Mouse (Mus musculus): ENCODE results near the gene Nfkbia. TPM values are rescaled to one million over a fixed set of nuclear protein-coding genes. Genes with fewer than 3 reads are reported as not detected.

Nfkbia gene
- polyA plus RNA-seq, 1 experiment from 2014 or later = 116 TPM

DNA sequence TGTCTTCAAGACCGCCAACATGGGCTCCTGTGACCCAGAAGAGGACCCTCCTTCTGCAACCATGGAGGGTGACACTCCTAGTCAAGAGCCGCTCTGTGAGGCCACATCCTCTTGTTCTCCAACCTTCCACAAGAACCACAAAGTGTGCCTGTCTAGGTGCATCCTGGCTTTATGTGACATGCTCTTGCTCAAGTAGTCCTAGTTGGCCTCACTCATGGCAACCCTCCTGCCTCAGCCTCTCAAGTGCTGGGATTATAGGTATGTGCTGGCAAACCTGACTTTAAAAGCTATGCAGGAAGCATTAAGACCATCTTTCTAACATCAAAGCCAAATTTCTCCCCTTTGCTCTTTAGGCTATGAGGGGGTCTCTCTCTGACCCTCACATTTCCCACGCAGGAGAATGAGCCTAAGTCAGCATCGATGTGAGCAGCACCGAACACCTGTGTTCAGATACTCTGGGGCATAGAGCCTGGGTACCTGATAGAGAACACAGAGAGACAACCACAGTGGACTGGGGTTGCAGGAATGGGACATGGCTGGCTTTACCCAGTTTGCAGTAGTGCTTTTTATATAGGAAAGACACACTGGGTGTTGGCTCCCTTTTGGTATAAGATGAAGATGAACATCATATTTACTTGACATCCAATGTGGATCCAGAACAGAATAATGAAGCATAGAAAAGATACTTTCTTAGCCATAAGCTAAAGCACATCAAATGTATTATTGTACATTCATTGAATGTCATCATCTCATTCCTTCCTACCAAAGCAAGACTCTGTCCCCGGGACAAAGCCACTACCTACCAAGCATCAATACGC lies 4.4 kb downstream of the Nfkbia start:
- Histone ChIP-seq H3K36me3 (peaks cover 53% of the 10 kb centered on the region), H3K4me3 (no peak overlapping the region), H3K4me1 (peaks cover 29% of the 10 kb centered on the region), H3K4me2 (no peak overlapping the region), H3K9me3 (no peaks in the 10 kb centered on the region), H3K27ac (no peak overlapping the region), H3K27me3 (no peaks in the 10 kb centered on the region), H3K9ac (no peak overlapping the region)
- WGBS = 93% methylated on average over 7 of the region's 7 CpGs
- no peak for ATAC-seq (ENCODE audit: borderline replicate concordance, extremely low read depth, low FRiP score, low TSS enrichment)

DNA sequence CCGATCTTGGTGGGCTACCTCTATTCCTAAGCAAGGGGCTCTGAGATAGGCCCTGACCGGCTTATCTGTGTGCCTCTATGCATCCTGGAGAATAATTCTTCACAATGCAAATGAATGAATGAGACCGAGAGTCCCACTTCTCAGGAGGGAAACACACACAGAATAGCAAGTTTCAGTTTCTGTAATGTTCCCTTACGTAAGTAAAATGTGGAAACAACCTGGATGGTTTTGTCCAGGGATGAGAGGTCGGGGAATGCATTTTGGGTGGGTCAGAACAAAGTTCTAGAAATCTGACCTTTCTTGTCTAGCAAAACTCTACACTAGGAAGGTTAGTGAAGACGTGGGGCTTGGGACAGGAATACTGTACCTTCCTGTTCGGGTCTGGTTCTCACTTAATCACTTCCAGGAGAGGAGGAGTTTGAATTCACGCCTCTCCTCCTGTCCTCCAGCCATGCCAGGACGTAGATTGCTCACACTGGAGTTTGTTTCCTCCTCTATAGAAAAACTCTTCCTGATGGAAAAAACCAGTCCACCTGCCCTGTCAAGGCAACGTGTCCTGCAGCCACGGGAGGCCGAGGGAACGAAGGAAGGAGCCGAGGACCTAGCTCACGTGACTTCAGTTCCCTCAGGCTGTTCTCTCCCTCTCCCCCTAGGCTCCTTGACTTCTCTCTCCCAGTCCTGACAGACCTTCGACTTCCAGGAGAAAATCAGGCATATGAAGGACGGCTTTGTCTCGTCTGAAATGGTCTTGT lies 5.3 kb downstream of the Nfkbia start:
- 64% methylated on average over 18 of the region's 18 CpGs for WGBS
- no peaks in the 10 kb centered on the region for H3K27me3 ChIP-seq
- peaks cover 26% of the 10 kb centered on the region for H3K4me1 ChIP-seq

DNA sequence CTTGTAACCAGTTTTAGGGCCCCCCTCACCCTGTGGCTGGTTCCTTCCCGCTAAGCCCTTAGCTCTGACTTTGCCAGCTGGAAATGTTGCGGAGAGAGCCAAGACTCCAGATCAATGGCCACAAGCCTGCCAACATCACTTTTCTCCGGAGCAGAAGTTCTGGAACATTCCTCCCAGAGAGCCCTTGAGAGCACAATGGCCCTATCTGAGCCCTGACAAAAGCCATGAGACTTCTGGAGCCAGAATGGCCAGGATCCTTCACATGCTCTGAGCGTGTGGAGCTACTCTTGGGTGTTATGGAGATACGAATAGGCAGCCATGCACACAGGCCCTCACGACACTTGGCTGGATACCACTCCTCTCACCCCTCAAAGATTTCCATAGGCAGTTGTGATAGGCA lies 7.6 kb downstream of the Nfkbia start:
- H3K36me3 ChIP-seq = peaks cover 37% of the 10 kb centered on the region
- H3K4me3 ChIP-seq = no peak overlapping the region
- H3K9me3 ChIP-seq = no peaks in the 10 kb centered on the region
- H3K27me3 ChIP-seq = no peaks in the 10 kb centered on the region
- no peak overlapping the region for H3K9ac ChIP-seq
- WGBS = 79% methylated on average over 6 of the region's 6 CpGs
- H3K4me1 ChIP-seq = peaks cover 9% of the 10 kb centered on the region
- H3K4me2 ChIP-seq = no peak overlapping the region
- no peak for ATAC-seq (ENCODE audit: borderline replicate concordance, extremely low read depth, low FRiP score, low TSS enrichment)
- H3K27ac ChIP-seq = no peak overlapping the region

More for the DNA sequence above, 5.3 kb downstream of the Nfkbia start:
- Histone ChIP-seq H3K9me3 (no peaks in the 10 kb centered on the region), H3K36me3 (peaks cover 53% of the 10 kb centered on the region), H3K9ac (no peak overlapping the region), H3K4me3 (no peak overlapping the region), H3K27ac (no peak overlapping the region; the same call in 1 of the 2 replicates), H3K4me2 (no peak overlapping the region)
- ATAC-seq (ENCODE audit: borderline replicate concordance, extremely low read depth, low FRiP score, low TSS enrichment) = no peak

DNA sequence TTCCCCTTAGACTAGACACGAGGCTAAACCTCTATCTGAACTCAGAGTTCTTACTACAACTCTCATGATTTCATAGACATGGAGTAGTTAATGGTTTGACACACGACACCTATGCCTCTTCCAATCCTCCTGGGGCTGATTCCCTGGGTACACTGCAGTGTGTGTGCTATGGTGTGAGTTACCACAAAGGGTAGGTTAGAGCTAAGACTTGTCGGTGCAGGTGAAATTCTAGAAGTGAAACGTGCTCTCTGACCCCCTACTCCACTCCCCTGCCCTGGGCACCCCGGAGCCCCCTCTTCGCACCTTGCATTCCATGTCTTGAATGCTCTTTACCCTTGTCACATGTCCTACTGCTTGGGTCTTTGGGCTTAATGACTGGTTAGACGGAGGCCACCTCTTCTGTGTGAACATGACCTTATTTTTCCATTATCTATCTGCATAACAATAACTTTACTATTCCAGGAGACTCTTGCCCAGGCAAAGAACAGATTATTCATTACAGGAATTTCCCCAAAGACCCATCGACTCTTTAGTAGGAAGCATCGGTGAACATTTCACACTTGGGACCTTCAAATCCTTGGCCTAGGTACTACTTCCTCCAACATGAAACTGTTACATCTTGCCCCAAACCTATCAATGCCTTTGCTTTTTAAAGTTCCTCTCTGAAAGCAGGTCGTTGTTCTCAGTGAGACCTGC lies 8.2 kb downstream of the Nfkbia start:
- Histone ChIP-seq H3K4me3 (no peak overlapping the region), H3K36me3 (peaks cover 31% of the 10 kb centered on the region), H3K9ac (no peak overlapping the region), H3K27ac (no peak overlapping the region), H3K4me2 (no peak overlapping the region), H3K4me1 (peaks cover 4% of the 10 kb centered on the region; the same call in 1 of the 2 replicates), H3K9me3 (no peaks in the 10 kb centered on the region), H3K27me3 (no peaks in the 10 kb centered on the region)
- no peak for ATAC-seq (ENCODE audit: borderline replicate concordance, extremely low read depth, low FRiP score, low TSS enrichment)
- WGBS = 70% methylated on average over 10 of the region's 10 CpGs

DNA sequence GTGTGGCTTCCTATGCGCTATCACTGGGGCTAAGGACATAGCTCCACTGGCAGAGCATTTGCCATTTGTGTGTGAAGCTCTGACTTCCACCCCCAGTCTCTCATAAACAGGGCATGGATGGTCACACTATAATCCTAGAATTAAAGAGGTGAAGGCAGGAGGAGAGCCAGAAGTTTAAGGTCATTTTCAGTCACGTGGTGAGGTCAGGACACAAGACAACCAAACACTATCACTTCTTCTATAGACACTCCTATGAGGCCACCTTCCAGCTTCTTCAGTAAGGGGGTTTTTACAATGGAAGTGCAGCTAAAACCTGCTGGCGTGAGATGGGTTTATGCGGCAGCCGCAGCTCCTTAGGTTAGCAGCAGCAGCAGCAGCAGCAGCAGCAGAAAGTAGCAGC lies 8.9 kb downstream of the Nfkbia start:
- no peak overlapping the region for H3K27ac ChIP-seq
- 68% methylated on average over 5 of the region's 5 CpGs for WGBS
- no peak overlapping the region for H3K4me2 ChIP-seq
- ATAC-seq (ENCODE audit: borderline replicate concordance, extremely low read depth, low FRiP score, low TSS enrichment) = no peak
- H3K9me3 ChIP-seq = no peaks in the 10 kb centered on the region
- no peak overlapping the region for H3K9ac ChIP-seq
- H3K4me1 ChIP-seq = no peaks in the 10 kb centered on the region
- H3K27me3 ChIP-seq = no peaks in the 10 kb centered on the region
- no peak overlapping the region for H3K4me3 ChIP-seq
- H3K36me3 ChIP-seq = peaks cover 25% of the 10 kb centered on the region

DNA sequence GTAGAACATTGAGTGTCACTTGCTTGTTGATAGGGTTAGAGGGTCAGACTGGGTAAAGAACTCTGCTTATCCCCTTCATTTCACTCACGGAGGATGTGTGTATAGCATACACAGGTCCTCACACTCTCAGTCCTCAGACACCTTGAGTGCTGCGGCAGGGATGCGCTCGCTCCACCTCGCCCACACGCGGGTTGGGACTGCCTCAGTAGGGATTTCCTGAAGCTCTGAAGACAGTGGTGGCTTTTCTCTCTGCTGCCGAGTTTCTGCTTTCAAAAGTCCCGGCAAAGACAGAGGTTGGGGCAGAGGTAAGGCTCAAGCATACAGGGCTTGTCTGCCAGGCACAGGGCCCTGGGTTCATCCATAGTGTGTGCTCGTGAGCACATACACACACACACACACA lies 9.7 kb downstream of the Nfkbia start:
- no peaks in the 10 kb centered on the region for H3K4me1 ChIP-seq

DNA sequence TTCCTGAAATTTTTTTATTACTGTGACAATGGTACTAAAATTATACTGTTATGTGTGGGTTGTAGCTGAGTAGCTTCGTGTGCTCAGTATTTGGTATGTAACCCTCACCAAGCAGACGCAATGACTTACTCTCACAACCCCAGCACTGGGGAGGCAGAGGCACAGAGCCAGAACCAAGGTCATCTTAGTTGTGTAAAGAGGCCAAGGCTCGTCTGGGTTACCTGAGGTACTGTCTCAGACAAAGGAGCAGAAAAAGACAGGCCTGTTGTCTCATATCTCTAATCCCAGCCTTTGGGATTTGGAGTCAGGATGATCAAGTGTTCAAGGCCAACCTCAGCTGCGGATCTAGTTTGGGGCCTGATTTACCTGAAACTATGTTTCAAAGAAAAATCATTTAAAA lies 10.7 kb downstream of the Nfkbia start:
- H3K36me3 ChIP-seq = peaks cover 8% of the 10 kb centered on the region; the same call in 1 of the 2 replicates
- no peaks in the 10 kb centered on the region for H3K27me3 ChIP-seq
- H3K27ac ChIP-seq = no peak overlapping the region
- no peak for ATAC-seq (ENCODE audit: borderline replicate concordance, extremely low read depth, low FRiP score, low TSS enrichment)
- no peaks in the 10 kb centered on the region for H3K9me3 ChIP-seq
- 78% methylated on average over 4 of the region's 4 CpGs for WGBS
- no peak overlapping the region for H3K4me2 ChIP-seq
- no peak overlapping the region for H3K4me3 ChIP-seq
- H3K9ac ChIP-seq = no peak overlapping the region
- H3K4me1 ChIP-seq = no peaks in the 10 kb centered on the region

More for the DNA sequence above, 9.7 kb downstream of the Nfkbia start:
- Histone ChIP-seq H3K4me3 (no peak overlapping the region), H3K27ac (no peak overlapping the region), H3K9ac (no peak overlapping the region), H3K4me2 (no peak overlapping the region), H3K36me3 (peaks cover 16% of the 10 kb centered on the region; the same call in 1 of the 2 replicates), H3K9me3 (no peaks in the 10 kb centered on the region), H3K27me3 (no peaks in the 10 kb centered on the region)
- 69% methylated on average over 10 of the region's 10 CpGs for WGBS
- ATAC-seq (ENCODE audit: borderline replicate concordance, extremely low read depth, low FRiP score, low TSS enrichment) = no peak

DNA sequence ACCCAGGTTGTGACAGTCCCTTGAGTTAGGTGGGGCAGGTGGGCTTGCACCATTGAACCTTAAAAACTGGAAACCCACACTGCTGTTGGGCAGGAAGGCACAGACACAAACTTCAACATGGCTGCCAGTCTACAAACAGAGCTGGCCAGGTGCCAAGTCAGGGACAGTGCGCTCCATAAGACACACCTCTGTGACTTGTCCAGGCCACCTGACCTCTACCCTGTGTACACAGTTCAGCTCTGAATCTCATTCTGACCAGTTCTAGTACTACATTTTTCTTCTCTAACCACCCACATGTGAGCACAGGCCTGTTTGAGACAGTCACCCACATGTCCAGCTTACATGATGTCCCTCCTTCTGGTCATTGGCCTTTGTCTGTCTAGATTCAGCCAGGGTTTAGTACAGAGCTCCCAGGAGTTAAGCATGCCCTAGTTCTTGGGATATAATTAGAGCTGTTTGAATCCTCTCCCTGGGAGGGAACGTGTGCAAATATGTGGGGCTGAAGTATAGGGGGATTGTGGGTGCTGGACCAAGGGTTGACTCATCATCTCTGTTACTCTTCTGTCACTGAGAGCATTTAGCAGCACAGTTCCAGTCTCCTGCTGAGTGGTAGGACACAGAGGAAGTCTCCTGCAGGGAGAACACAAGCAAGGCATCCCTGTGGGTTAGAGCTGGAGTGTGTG lies 11.8 kb downstream of the Nfkbia start:
- Histone ChIP-seq H3K4me1 (no peaks in the 10 kb centered on the region), H3K36me3 (no peaks in the 10 kb centered on the region; the same call in 1 of the 2 replicates), H3K27me3 (no peaks in the 10 kb centered on the region), H3K9me3 (no peaks in the 10 kb centered on the region), H3K4me3 (no peak overlapping the region), H3K27ac (no peak overlapping the region), H3K9ac (no peak overlapping the region), H3K4me2 (no peak overlapping the region)
- ATAC-seq (ENCODE audit: borderline replicate concordance, extremely low read depth, low FRiP score, low TSS enrichment) = no peak
- 79% methylated on average over 2 of the region's 2 CpGs for WGBS

DNA sequence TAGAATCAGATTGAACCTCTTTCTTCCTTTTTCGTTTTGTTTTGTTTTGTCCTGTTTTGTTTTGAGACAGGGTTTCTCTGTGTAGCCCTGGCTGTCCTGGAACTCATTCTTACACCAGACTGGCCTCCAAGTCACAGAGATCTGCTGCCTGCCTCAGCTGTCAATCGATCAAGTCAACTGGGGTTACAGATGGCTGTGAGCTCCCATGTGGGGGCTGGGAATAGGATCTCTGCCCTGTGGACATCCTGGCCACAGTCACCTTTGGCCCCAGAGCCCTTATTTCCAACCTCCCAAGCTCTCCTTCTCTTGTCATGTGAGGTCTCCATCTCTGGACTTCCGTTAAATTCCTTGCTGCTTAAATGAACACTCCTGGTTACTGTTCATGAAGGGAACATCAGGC lies 13.5 kb downstream of the Nfkbia start:
- no peaks in the 10 kb centered on the region for H3K27me3 ChIP-seq
- no peak overlapping the region for H3K4me3 ChIP-seq
- H3K36me3 ChIP-seq = no peaks in the 10 kb centered on the region
- no peak for ATAC-seq (ENCODE audit: borderline replicate concordance, extremely low read depth, low FRiP score, low TSS enrichment)
- no peak overlapping the region for H3K27ac ChIP-seq
- no peaks in the 10 kb centered on the region for H3K9me3 ChIP-seq
- no peak overlapping the region for H3K4me2 ChIP-seq
- no peak overlapping the region for H3K9ac ChIP-seq
- H3K4me1 ChIP-seq = no peaks in the 10 kb centered on the region
- 72% methylated on average over 3 of the region's 3 CpGs for WGBS

DNA sequence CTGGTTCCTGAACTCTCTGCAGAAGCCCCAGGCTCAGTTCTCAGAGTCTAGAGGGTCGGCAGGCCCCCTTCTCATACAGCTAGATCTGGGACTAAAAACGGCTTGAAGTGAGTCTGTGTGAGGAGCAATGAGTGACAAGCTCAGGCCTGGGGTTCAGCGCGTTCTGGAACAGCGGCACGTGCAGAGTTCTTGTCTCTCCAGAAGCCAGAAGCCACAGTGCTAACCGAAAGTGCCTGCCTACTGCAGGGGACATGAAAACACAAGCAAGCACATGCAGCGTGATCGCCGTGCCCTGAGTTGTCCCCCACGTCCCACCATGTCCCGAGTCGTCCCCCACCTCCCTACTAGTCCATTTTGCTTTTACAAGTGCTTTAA lies 18.3 kb downstream of the Nfkbia start:
- H3K9ac ChIP-seq = no peak overlapping the region
- H3K4me3 ChIP-seq = no peak overlapping the region
- no peaks in the 10 kb centered on the region for H3K27me3 ChIP-seq
- no peak for ATAC-seq (ENCODE audit: borderline replicate concordance, extremely low read depth, low FRiP score, low TSS enrichment)
- no peak overlapping the region for H3K4me2 ChIP-seq
- WGBS = 78% methylated on average over 13 of the region's 13 CpGs
- H3K9me3 ChIP-seq = no peaks in the 10 kb centered on the region
- H3K36me3 ChIP-seq = no peaks in the 10 kb centered on the region
- H3K27ac ChIP-seq = no peak overlapping the region
- H3K4me1 ChIP-seq = peaks cover 7% of the 10 kb centered on the region; the same call in 1 of the 2 replicates

Data from lung, embryonic 15.5 days (tissue).